Mouse (Mus musculus) CH12F3 (cell line): ENCODE data around the gene Clk1.
"Not testable (repeated sequence)": the region's sequence is repeated elsewhere in the genome, so short reads cannot be mapped to it uniquely, and the experiment has no call there.

Experiments
- in situ Hi-C: fragments of 300-500 bp; cut with MboI; formaldehyde crosslinking; loops from 2 replicates; pipeline ENCODE4 v1.14.3; 2020; ENCODE audit warnings: low sequenced_read_pairs

The Clk1 gene

GRCm38 (mm10) chr1:58409553-58410197, 14.2 kb downstream of the Clk1 start:
- in situ Hi-C loops, result no loop called here

- in situ Hi-C loops, result no loop called here
These were observed 15.7 kb downstream of the Clk1 start for GRCm38 (mm10) chr1:58408141-58408540.

- in situ Hi-C loops, result no loop called here
These were observed 16.5 kb downstream of the Clk1 start for GRCm38 (mm10) chr1:58407321-58407720.

GRCm38 (mm10) chr1:58403745-58404144, 20.1 kb downstream of the Clk1 start:
- in situ Hi-C loops, result no loop called here

- in situ Hi-C loops, result no loop called here
These were observed 22.5 kb downstream of the Clk1 start for GRCm38 (mm10) chr1:58401396-58401795.

- in situ Hi-C loops, result no loop called here
These were observed 26.1 kb downstream of the Clk1 start for GRCm38 (mm10) chr1:58397731-58398130.

GRCm38 (mm10) chr1:58396179-58396578, 27.7 kb downstream of the Clk1 start:
- in situ Hi-C loops, result no loop called here

GRCm38 (mm10) chr1:58395341-58395740, 28.5 kb downstream of the Clk1 start:
- in situ Hi-C loops, result no loop called here

GRCm38 (mm10) chr1:58393284-58394195, 30.3 kb downstream of the Clk1 start:
- in situ Hi-C loops, result no loop called here

GRCm38 (mm10) chr1:58392652-58393283, 31.1 kb downstream of the Clk1 start, which contains the start of gene Bzw1:
Gene Bzw1 (plus strand): TSS chr1:58392898.
- in situ Hi-C loops, result no loop called here

- in situ Hi-C loops, result no loop called here
These were observed 31.6 kb downstream of the Clk1 start for GRCm38 (mm10) chr1:58392268-58392651.

- in situ Hi-C loops, result no loop called here
These were observed 32.2 kb downstream of the Clk1 start for GRCm38 (mm10) chr1:58391421-58392267.

- in situ Hi-C loops, result no loop called here
These were observed 41.1 kb downstream of the Clk1 start for GRCm38 (mm10) chr1:58382586-58383281.

GRCm38 (mm10) chr1:58375574-58376147, 48.2 kb downstream of the Clk1 start:
- in situ Hi-C loops, result no loop called here

- in situ Hi-C loops, result not testable (repeated sequence)
These were observed 49.6 kb downstream of the Clk1 start for GRCm38 (mm10) chr1:58374266-58374665.

GRCm38 (mm10) chr1:58369716-58370115, 54.1 kb downstream of the Clk1 start:
- in situ Hi-C loops, result no loop called here

- in situ Hi-C loops, result no loop called here
These were observed 57.0 kb downstream of the Clk1 start for GRCm38 (mm10) chr1:58366737-58367471.

GRCm38 (mm10) chr1:58365829-58366228, 58.0 kb downstream of the Clk1 start:
- in situ Hi-C loops, result no loop called here

- in situ Hi-C loops, result no loop called here
These were observed 59.3 kb downstream of the Clk1 start for GRCm38 (mm10) chr1:58364551-58364950.
